Mouse (Mus musculus): ENCODE measurements around the gene F5. TPM values are rescaled to one million over a fixed set of nuclear protein-coding genes. Genes with fewer than 3 reads are reported as not detected.

Gene F5
- polyA plus RNA-seq, 1 experiment from 2014 or later, result 6.2 TPM

DNA sequence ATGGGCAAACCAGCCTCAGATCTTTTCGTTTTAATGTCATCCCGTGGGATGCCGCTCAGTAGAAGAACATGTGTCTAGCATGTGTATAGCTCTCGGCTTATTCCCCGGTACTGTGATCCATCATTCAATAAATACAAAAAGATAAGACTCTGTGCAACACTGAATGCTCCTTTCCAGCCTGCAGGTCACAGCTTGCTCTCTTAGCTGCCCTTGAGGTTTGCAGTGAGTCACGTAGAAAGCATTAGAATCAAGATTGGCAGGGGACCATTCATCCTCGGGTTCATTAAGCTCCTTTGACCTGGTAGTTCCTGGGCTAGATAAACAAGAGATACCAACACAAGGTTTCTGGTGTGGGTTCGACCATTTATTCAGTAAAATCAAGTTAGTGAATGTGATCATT is 91.2 kb downstream of the F5 start:
- no peak overlapping the region for H3K27ac ChIP-seq
- no peak overlapping the region for H3K9ac ChIP-seq
- peaks cover 6% of the 10 kb centered on the region for H3K4me1 ChIP-seq
- H3K9me3 ChIP-seq (replicated peaks), result no peaks in the 10 kb centered on the region
- no peak for ATAC-seq
- no peaks in the 10 kb centered on the region for H3K27me3 ChIP-seq (replicated peaks)
- H3K36me3 ChIP-seq, result no peaks in the 10 kb centered on the region
- H3K4me2 ChIP-seq, result no peak overlapping the region
- no peak overlapping the region for H3K4me3 ChIP-seq
- 64% methylated on average over 8 of the region's 8 CpGs for WGBS (ENCODE audit: insufficient replicate concordance)

DNA sequence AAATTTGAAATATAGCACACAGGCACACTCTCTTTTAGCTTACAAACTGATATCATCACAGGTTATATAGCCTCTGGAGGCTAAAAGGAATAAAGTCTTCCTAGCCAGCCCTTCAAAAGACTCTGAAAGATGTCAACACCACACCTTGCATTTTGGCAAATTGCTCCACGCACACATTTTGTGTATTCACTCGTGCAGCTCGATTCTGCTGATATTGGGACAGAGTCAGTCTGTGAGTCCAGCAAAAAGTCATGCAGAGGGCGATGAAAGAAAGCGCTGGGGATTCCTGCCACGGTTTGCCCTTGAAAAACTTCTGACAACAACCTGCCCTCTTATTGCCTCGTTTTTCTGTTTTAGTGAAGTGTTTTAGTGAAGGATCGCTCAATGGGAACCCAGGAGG is 95.8 kb downstream of the F5 start:
- ATAC-seq, result no peak
- H3K9ac ChIP-seq, result peak overlapping the region; percentile 55; the same call in 1 of the 2 replicates
- H3K27ac ChIP-seq, result peak overlapping the region; percentile 58

DNA sequence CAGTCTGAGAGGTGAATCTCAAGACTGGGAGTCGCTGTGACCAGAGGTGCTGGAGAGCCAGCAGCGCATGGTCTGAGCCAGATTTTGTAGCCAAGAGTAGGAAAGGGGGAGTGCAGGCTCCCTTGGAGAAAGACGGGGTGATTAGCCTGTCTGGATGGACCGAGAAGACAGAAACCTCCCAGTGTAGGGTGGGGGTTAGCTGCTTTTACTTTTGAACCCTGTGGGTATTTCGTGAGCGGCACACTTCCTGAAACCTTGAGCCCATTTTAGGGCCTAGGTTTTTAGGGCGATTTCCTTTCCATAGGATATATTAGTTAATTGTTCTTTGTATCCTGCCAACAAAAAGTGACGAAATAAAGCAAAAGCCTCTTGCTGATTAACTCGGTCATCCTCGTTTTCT is 96.3 kb downstream of the F5 start:
- Histone ChIP-seq H3K4me1 (peaks cover 44% of the 10 kb centered on the region), H3K4me3 (peak overlapping the region; percentile 82), H3K27ac (peak overlapping the region; percentile 58), H3K9me3 (replicated peaks) (no peaks in the 10 kb centered on the region), H3K27me3 (replicated peaks) (no peaks in the 10 kb centered on the region), H3K4me2 (peak overlapping the region; percentile 62), H3K9ac (peak overlapping the region; percentile 59), H3K36me3 (no peaks in the 10 kb centered on the region)
- 18% methylated on average over 10 of the region's 10 CpGs for WGBS (ENCODE audit: insufficient replicate concordance)
- no peak for ATAC-seq

More for the DNA sequence above, 95.8 kb downstream of the F5 start:
- 54% methylated on average over 8 of the region's 8 CpGs for WGBS (ENCODE audit: insufficient replicate concordance)
- peak overlapping the region; percentile 62 for H3K4me2 ChIP-seq
- peaks cover 39% of the 10 kb centered on the region for H3K4me1 ChIP-seq
- H3K27me3 ChIP-seq (replicated peaks), result no peaks in the 10 kb centered on the region
- H3K36me3 ChIP-seq, result no peaks in the 10 kb centered on the region
- H3K9me3 ChIP-seq (replicated peaks), result no peaks in the 10 kb centered on the region
- peak overlapping the region; percentile 82 for H3K4me3 ChIP-seq

DNA sequence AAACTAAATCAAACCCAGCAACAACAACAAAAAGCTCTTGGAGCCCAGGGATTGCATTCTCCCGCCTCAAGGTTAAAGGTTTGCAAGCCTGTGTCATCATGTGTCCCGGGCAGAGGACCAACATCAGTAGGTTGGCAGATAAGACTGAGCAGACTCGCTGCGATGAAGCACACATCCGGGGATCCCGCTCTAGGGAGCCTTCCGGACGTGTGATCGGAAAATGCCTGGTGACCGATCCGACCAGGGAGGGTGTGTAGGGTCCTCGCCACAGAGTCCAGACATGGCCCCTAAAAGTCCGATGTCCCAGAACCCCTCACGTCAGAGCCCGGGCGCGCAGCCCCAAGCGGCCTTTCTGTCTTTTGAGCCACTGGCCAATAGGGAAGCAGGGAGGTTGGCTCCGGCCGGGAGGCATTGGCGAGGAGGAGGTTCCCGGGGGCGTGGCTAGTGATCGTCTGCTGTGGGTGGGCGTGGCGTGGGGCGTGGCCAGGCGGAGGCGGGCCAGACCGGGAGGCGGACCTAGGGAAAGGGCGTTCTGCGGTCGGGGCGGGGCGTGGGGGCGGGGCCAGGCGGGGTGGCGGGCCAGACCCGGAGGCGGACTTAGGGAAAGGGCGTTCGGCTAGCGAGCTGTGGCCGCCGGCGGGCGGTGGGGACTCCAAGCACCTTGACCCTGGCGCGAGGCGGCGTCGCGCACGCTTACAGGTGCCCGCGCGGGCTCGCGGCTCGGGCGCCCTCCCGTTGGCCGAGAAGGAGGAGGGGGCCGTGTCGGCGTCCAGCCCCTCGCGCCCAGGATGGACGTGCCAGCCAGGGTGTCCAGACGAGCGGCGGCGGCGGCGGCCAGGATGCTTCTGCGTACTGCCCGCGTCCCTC is 97.1 kb downstream of the F5 start, which contains the start of gene Slc19a2:
TSS of gene Slc19a2 (plus strand) at position 582 of the 867 bp plus-strand sequence.
- Histone ChIP-seq H3K4me1 (peaks cover 49% of the 10 kb centered on the region), H3K27ac (peak within 1 kb of the TSS; percentile 79)

DNA sequence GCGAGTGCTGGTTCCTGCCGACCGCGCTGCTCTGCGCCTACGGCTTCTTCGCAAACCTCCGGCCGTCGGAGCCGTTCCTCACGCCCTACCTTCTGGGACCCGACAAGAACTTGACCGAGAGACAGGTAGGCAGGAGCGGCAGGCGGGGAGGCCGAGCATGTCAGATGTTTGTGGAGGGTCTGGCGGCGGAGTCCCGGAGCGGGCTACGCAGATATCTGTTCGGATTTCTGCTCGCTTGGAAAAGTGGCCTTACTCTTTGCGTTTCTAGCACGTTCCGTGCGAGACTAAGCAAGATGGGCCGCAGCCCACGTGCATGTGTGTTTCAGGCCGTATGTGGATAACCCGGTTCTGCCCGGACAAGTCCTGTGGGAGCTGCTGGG is 97.7 kb downstream of the F5 start:
- peak overlapping the region; percentile 79 for H3K27ac ChIP-seq
- ATAC-seq, result no peak
- under 1% methylated on average over 33 of the region's 33 CpGs for WGBS (ENCODE audit: insufficient replicate concordance)

More for the DNA sequence above, 97.1 kb downstream of the F5 start, which contains the start of gene Slc19a2:
- peak; percentile 91 for ATAC-seq
- Histone ChIP-seq H3K27me3 (replicated peaks) (no peaks in the 10 kb centered on the region), H3K9me3 (replicated peaks) (no peaks in the 10 kb centered on the region), H3K9ac (peak within 1 kb of the TSS; percentile 89), H3K4me3 (peak within 1 kb of the TSS; percentile 82), H3K36me3 (no peaks in the 10 kb centered on the region), H3K4me2 (peak within 1 kb of the TSS; percentile 76)
- under 1% methylated on average over 62 of the region's 79 CpGs for WGBS (ENCODE audit: insufficient replicate concordance)

DNA sequence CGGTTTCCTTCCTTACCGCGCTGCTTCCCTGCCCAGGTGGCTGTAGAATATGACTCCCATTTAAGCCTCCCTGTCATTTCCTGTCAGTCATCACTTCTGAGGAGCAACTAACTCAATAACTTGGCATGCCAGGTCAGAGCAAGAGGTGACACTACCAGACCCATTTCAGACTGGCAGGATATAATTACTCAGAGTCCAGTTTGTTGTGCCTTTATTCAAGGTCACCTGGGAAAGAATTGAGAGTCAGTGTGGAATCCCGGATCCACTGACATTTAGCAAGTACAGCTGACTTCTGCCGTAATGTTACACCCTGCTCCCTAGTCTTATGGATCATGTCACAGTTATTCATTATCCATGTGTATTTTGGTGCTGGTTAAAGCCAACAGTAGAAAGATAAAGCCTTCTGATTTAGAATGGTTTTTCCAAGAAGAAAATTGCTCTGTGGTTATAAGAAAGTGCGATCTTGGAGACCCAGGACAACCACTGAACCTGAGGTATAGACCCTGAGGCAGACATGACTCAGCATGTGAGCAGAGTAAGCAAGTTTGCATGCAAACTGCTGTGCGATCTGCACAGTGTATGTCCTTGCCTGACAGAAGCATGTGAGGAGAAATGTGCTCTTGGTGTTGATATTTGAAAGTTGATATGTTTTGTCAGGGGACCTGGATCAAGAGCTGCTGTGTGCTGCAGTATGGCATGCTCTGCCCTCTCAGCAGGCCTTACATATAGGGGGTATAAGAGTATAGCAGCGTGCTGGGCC is 98.9 kb downstream of the F5 start:
- Histone ChIP-seq H3K36me3 (no peaks in the 10 kb centered on the region), H3K27ac (peak overlapping the region; percentile 62), H3K9me3 (replicated peaks) (no peaks in the 10 kb centered on the region), H3K4me3 (peak overlapping the region; percentile 82), H3K4me2 (peak overlapping the region; percentile 76), H3K4me1 (peaks cover 65% of the 10 kb centered on the region), H3K27me3 (replicated peaks) (no peaks in the 10 kb centered on the region), H3K9ac (peak overlapping the region; percentile 89)
- peak; percentile 38 for ATAC-seq
- 48% methylated on average over 8 of the region's 8 CpGs for WGBS (ENCODE audit: insufficient replicate concordance)

More for the DNA sequence above, 97.7 kb downstream of the F5 start:
- Histone ChIP-seq H3K36me3 (no peaks in the 10 kb centered on the region), H3K4me2 (peak overlapping the region; percentile 76), H3K9me3 (replicated peaks) (no peaks in the 10 kb centered on the region), H3K27me3 (replicated peaks) (no peaks in the 10 kb centered on the region), H3K9ac (peak overlapping the region; percentile 89), H3K4me3 (peak overlapping the region; percentile 82), H3K4me1 (peaks cover 54% of the 10 kb centered on the region)

DNA sequence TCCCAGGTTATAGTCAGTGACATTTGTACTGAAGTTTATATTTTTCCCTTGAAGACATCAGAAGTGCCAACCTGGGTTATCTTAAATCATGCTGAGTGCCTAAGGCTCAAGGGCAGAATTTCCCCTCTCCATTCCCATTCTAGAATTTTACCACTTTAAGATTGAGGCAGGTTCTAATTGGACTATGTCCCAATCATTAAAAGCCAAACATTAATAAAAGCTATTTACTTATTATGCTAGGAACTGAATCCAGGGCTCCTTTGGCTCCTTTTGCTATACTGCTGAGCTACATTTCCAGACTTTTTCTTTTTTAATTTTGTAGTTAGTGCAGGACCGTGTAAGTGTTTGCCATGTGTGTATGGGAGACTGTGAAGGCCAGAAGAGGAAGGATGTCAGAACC is 99.8 kb downstream of the F5 start:
- 75% methylated on average over 1 of the region's 1 CpGs for WGBS (ENCODE audit: insufficient replicate concordance)
- H3K4me1 ChIP-seq, result peaks cover 65% of the 10 kb centered on the region

DNA sequence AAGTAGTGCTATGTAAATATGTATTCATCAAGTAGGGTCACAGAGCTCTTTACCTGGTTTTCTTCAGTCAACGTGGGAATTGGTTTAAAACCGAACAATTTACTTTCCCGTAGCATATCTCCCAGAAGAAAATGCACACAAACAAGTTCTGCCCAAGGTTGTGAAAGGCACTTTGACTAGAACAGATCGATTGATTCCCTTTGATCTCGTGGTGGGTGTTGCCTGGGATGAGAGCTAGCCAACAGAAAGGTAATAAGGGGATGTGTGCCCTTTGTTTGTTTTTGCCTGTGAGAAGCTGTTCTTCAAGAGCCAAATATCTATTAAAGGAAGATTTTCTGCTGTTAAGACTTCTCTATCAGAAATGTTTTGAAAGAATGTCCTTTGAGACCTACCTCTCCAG is 100.9 kb downstream of the F5 start:
- peaks cover 62% of the 10 kb centered on the region for H3K4me1 ChIP-seq
- H3K27ac ChIP-seq, result no peak overlapping the region
- no peak overlapping the region for H3K9ac ChIP-seq
- H3K4me2 ChIP-seq, result 0 out of 2 replicates have a peak overlapping the region, but pooled peaks have one; percentile 6
- H3K36me3 ChIP-seq, result peaks cover 13% of the 10 kb centered on the region
- no peak for ATAC-seq
- H3K27me3 ChIP-seq (replicated peaks), result no peaks in the 10 kb centered on the region
- H3K9me3 ChIP-seq (replicated peaks), result no peaks in the 10 kb centered on the region
- 66% methylated on average over 5 of the region's 5 CpGs for WGBS (ENCODE audit: insufficient replicate concordance)
- no peak overlapping the region for H3K4me3 ChIP-seq

More for the DNA sequence above, 99.8 kb downstream of the F5 start:
- H3K27ac ChIP-seq, result no peak overlapping the region
- H3K9me3 ChIP-seq (replicated peaks), result no peaks in the 10 kb centered on the region
- no peak overlapping the region for H3K9ac ChIP-seq
- peak overlapping the region; percentile 76 for H3K4me2 ChIP-seq
- ATAC-seq, result no peak
- H3K4me3 ChIP-seq, result peak overlapping the region; percentile 82; the same call in 1 of the 2 replicates
- peaks cover 2% of the 10 kb centered on the region; the same call in 1 of the 2 replicates for H3K36me3 ChIP-seq
- H3K27me3 ChIP-seq (replicated peaks), result no peaks in the 10 kb centered on the region

DNA sequence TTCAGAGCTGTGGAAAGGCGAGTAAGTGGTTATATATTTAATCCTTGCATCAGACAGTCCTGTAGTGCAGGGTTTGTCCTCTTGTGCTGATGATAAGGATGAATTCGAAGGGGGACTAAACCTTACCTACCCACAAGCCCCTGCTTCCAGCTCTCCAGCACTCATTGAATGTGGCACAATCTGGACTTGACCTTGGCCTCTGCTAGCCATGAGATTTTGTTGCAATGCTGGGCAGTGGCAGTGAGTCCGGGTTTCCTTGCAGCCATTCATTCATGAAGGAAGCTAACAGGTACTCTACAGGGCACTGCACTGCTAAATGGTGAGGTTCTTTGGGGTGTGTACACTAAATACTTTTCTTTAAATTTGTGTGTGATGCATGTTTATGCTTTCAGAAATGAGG is 103.2 kb downstream of the F5 start:
- peaks cover 20% of the 10 kb centered on the region for H3K36me3 ChIP-seq

DNA sequence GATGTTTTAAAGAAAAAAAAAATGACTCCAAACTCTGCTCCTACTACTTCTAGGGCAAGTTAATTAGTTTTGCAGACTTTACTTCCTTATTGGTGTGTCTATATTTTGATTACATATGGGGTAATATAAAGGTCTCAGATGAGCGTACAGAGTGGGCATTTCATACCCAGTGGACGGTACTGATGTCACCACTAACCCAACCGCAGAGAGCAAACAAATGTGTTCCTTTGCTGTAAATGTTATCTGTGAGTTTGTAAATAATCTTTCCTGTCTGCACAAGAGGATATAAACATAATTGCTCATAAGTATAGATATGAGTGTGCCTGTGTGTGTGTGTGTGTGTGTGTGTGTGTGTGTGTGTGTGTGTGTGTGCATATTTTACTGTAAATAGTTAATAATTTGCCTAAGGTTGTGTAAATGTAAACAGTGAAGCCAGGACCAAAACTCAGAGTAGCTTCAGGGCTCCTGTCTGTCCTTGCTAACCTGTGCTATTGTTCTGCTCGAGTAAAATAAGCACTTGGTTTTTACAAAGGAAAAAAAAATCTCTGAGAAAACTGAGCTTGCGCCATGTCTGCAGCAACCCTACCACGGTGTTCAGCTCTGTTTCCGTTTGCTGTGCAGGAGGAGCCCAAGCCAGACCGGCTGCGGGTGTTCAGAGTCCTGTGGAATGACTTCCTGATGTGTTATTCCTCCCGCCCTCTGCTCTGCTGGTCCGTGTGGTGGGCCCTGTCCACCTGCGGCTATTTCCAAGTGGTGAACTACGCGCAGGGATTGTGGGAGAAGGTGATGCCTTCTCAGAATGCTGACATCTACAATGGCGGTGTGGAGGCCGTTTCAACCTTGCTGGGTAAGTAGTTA is 108.8 kb downstream of the F5 start:
- 80% methylated on average over 16 of the region's 16 CpGs for WGBS (ENCODE audit: insufficient replicate concordance)
- Histone ChIP-seq H3K27ac (peak overlapping the region; percentile 20; the same call in 1 of the 2 replicates), H3K9ac (no peak overlapping the region), H3K27me3 (replicated peaks) (no peaks in the 10 kb centered on the region), H3K9me3 (replicated peaks) (no peaks in the 10 kb centered on the region), H3K4me3 (no peak overlapping the region), H3K4me1 (peaks cover 3% of the 10 kb centered on the region; the same call in 1 of the 2 replicates), H3K4me2 (0 out of 2 replicates have a peak overlapping the region, but pooled peaks have one; percentile 10), H3K36me3 (peaks cover 70% of the 10 kb centered on the region)
- ATAC-seq, result peak; percentile 27; the same call in 1 of the 2 replicates

More for the DNA sequence above, 103.2 kb downstream of the F5 start:
- Histone ChIP-seq H3K4me2 (no peak overlapping the region), H3K4me1 (peaks cover 52% of the 10 kb centered on the region), H3K27me3 (replicated peaks) (no peaks in the 10 kb centered on the region), H3K4me3 (no peak overlapping the region), H3K9me3 (replicated peaks) (no peaks in the 10 kb centered on the region), H3K9ac (no peak overlapping the region), H3K27ac (no peak overlapping the region)
- ATAC-seq, result no peak
- WGBS (ENCODE audit: insufficient replicate concordance), result 44% methylated on average over 3 of the region's 3 CpGs

DNA sequence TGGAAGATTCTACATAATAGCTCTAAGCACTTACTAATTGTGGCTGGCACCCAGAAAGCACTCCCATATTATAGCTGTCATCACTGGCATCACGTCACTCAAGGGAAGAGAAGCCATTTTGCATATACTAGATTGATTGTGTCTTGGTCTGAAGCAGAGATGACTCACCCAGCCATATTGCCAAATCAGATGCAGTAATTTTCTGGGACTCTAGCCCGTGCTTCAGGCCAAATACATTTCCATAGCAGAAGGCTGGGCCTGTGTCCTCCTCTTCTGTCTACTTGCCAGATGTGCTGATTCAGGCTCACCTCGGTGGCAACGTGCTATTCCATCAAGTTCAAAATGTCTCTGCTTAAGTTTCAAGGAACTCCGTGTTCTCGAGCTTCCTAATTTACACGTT is 109.9 kb downstream of the F5 start:
- Histone ChIP-seq H3K4me2 (no peak overlapping the region), H3K9ac (no peak overlapping the region), H3K9me3 (replicated peaks) (no peaks in the 10 kb centered on the region), H3K4me3 (no peak overlapping the region), H3K4me1 (0 out of 2 replicates have a peak, but pooled peaks cover 3% of the 10 kb centered on the region), H3K36me3 (peaks cover 76% of the 10 kb centered on the region), H3K27ac (no peak overlapping the region), H3K27me3 (replicated peaks) (no peaks in the 10 kb centered on the region)
- 82% methylated on average over 7 of the region's 7 CpGs for WGBS (ENCODE audit: insufficient replicate concordance)
- ATAC-seq, result no peak

All from liver, embryonic 12.5 days (tissue).